Mouse (Mus musculus) liver, adult 2 months (tissue): ENCODE data around the gene Btn1a1.

Experiments used
- CTCF ChIP-seq: fragments of 200-500 bp; IDR thresholded peaks from 2 replicates; pipeline ENCODE4 v1.5.1; 2011; ENCODE audit warnings: low read depth, low read length, control low read depth
- POLR2A ChIP-seq: fragments of 200-500 bp; IDR thresholded peaks from 2 replicates; pipeline ENCODE4 v1.6.1; 2011; ENCODE audit warnings: low read length, control low read depth; ENCODE audit not compliant: insufficient read depth; ENCODE audit errors: extremely low read depth

- TF ChIP-seq POLR2A (no peak), CTCF (no peak)
Measured at GRCm38 (mm10) chr13:23499943-23500342, 34.2 kb upstream of the Btn1a1 start.
